Comparison of ENCODE assay signal across 21 mouse cellular contexts in genomic region chr2:163100551-163100950, GRCm38 (mm10). TPM values are rescaled to one million over a fixed set of nuclear protein-coding genes. Genes with fewer than 3 reads are reported as not detected.
"Had no signal": no experiment of that assay in that cellular context is flagged by ENCODE, and none has a peak within 500 bp of the region (broad histone marks: within the 10 kb centered on the region; RNA-seq: fewer than 3 reads in every experiment).

No protein-coding gene starts in this region.

- H3K9ac ChIP-seq: hindbrain, embryonic 15.5 days; limb, embryonic 13.5 days; liver, embryonic 13.5 days; lung, embryonic 14.5 days; neural tube, embryonic 15.5 days had no signal

- H3K4me2 ChIP-seq: hindbrain, embryonic 15.5 days; limb, embryonic 13.5 days; liver, embryonic 13.5 days; lung, embryonic 14.5 days; neural tube, embryonic 15.5 days had no signal

- ATAC-seq: inflammation-experienced regulatory T-cells, adult 6 months had no signal

- H3K36me3 ChIP-seq: hindbrain, embryonic 15.5 days; limb, embryonic 13.5 days; liver, embryonic 13.5 days; midbrain, embryonic 10.5 days; neural tube, embryonic 15.5 days had no signal

- H3K4me3 ChIP-seq: hindbrain, embryonic 15.5 days; layer of hippocampus, adult 2 months; limb, embryonic 13.5 days; liver, embryonic 13.5 days; midbrain, embryonic 10.5 days; myocyte; neural tube, embryonic 15.5 days had no signal

- DNase-seq: kidney, adult 18-20 months; kidney, postnatal 10 days; kidney, postnatal 4 days; left cerebral cortex, postnatal 4 days; liver, embryonic 13.5 days; lung, embryonic 14.5 days; midbrain, embryonic 14.5 days had no signal

- H3K9me3 ChIP-seq: hindbrain, embryonic 15.5 days; limb, embryonic 13.5 days; liver, embryonic 13.5 days; midbrain, embryonic 10.5 days; neural tube, embryonic 15.5 days had no signal

- H3K27ac ChIP-seq: hindbrain, embryonic 15.5 days; layer of hippocampus, adult 2 months; limb, embryonic 13.5 days; liver, embryonic 13.5 days; midbrain, embryonic 10.5 days; neural tube, embryonic 15.5 days had no signal

RNA-seq across cellular contexts. Expression of gene Gtsf1l, which starts 12.9 kb away (rescaled TPM):
- total RNA-seq: layer of hippocampus, adult 2 months; layer of hippocampus, postnatal 14 days; left cerebral cortex, adult 18-20 months; left cerebral cortex, postnatal 10 days; left cerebral cortex, postnatal 4 days had no signal
- polyA plus RNA-seq: hindbrain, embryonic 15.5 days; inflammation-experienced regulatory T-cells, adult 6 months; kidney, embryonic 14.5 days; limb, embryonic 13.5 days; liver, embryonic 13.5 days; lung, embryonic 14.5 days; midbrain, embryonic 10.5 days; midbrain, embryonic 14.5 days; myocyte; neural tube, embryonic 15.5 days; spleen, adult 2 months; stomach, embryonic 16.5 days; thymus, postnatal 0 days had no signal
